Mouse (Mus musculus): ENCODE measurements around the gene Adcy9. TPM values are rescaled to one million over a fixed set of nuclear protein-coding genes. Genes with fewer than 3 reads are reported as not detected.
"Not testable (repeated sequence)": the region's sequence is repeated elsewhere in the genome, so short reads cannot be mapped to it uniquely, and the experiment has no call there.

Gene Adcy9
- polyA plus RNA-seq, 1 experiment from 2014 or later, result 0.57 TPM

DNA sequence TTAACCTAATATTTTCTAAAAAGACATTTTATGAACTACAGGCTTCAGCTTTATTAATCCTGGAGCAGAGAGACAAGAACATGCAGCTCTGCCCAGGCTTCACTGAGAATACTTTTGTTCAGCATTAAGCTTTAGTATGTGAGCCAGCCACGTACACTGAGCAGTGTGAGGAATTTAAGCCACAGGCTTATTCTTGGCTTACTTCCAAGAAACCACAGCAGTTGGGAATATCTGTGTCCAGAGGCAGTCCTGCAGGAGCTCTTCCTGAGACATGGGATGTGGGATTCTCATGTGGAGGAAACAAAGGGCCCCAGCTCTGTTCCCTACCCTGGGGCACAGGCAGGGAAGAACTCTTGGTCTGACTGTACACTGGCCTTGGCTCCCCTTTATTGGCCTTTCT is 149.4 kb downstream of the Adcy9 start:
- Histone ChIP-seq H3K4me1 (peaks cover 10% of the 10 kb centered on the region), H3K9me3 (no peaks in the 10 kb centered on the region), H3K36me3 (replicated peaks) (no peaks in the 10 kb centered on the region), H3K4me3 (no peak overlapping the region), H3K27ac (replicated peaks) (no peak overlapping the region), H3K27me3 (replicated peaks; ENCODE audit: low read depth, poor library complexity, severe bottlenecking) (peaks cover 16% of the 10 kb centered on the region)
- no peak for DNase-seq (ENCODE audit: low spot score)
- 52% methylated on average over 1 of the region's 1 CpGs for WGBS

DNA sequence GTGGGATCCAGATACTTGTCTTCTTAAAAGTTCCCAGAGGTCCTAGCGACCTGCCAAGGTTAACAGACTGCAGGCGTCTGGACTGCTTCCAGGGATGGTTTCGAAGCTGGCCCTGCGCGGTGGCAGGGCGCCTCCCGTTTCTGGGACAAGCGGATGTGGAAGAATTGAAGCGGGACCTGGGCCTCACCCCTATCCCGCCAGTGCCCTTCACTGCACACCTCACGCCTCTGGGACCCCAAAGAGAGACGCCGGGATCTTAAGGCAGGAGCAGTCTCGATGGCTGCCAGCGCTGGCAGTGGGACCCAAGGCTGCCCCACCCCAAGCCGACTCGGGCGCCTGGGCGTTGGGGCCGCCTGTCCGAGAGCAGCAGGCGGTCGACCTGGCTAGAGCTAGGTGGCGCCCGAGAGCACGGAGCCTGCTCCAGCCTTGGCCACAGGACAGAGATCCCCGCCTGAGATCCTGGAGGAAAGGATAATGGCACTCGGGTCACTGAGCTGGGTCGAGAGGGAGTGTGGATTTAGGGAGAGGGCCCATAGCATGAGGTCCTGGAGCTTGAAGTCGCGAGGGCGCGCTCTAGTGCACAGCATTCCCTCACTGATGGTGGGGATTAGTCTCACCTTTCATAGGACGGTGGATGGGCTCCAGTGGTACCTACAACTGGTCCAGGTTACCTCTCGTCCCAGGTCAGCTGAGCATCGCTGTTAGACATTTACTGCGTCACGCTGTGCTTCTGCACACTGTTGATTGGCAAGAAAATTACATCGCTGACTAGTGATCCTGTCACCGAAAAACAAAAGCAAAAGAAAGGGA is 152.2 kb downstream of the Adcy9 start:
- Histone ChIP-seq H3K27me3 (replicated peaks; ENCODE audit: low read depth, poor library complexity, severe bottlenecking) (peaks cover 16% of the 10 kb centered on the region), H3K4me1 (peaks cover 10% of the 10 kb centered on the region), H3K4me3 (peak overlapping the region; percentile 61), H3K27ac (replicated peaks) (peak overlapping the region; percentile 74), H3K36me3 (replicated peaks) (no peaks in the 10 kb centered on the region), H3K9me3 (no peaks in the 10 kb centered on the region)
- DNase-seq (ENCODE audit: low spot score), result peak; percentile 89
- WGBS, result 6% methylated on average over 40 of the region's 40 CpGs

DNA sequence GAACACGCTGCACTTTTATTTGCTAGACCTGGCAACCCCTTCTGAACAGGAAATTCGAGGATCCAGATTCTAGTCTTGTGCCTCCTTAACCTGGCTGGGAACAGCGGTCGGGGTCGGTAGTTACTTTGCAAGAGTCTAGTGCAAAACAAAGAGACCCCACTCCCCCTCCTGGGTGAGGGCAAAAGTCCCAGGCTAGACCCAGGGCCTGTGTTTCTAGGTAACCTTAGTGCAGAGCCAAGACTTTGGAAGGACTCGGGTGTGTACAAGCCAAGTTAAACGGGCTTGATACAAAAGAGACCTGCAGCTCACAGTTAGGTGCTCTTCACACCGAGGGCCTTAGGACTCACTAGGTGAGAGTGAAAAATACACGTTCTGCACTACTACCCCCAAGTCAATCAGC is 152.8 kb downstream of the Adcy9 start:
- Histone ChIP-seq H3K27ac (replicated peaks) (peak overlapping the region; percentile 74; the same call in 1 of the 2 replicates), H3K4me3 (peak overlapping the region; percentile 61), H3K36me3 (replicated peaks) (no peaks in the 10 kb centered on the region), H3K9me3 (no peaks in the 10 kb centered on the region), H3K4me1 (peaks cover 10% of the 10 kb centered on the region), H3K27me3 (replicated peaks; ENCODE audit: low read depth, poor library complexity, severe bottlenecking) (peaks cover 16% of the 10 kb centered on the region)
- DNase-seq (ENCODE audit: low spot score), result no peak
- WGBS, result 60% methylated on average over 9 of the region's 9 CpGs

- no peak for DNase-seq (ENCODE audit: low spot score)
- Histone ChIP-seq H3K4me1 (peaks cover 10% of the 10 kb centered on the region), H3K27me3 (replicated peaks; ENCODE audit: low read depth, poor library complexity, severe bottlenecking) (peaks cover 16% of the 10 kb centered on the region), H3K36me3 (replicated peaks) (no peaks in the 10 kb centered on the region), H3K4me3 (no peak overlapping the region), H3K9me3 (no peaks in the 10 kb centered on the region), H3K27ac (replicated peaks) (no peak overlapping the region)
- 67% methylated on average over 5 of the region's 5 CpGs for WGBS
Observed at GRCm38 (mm10) chr16:4265351-4265750, 154.9 kb downstream of the Adcy9 start.

DNA sequence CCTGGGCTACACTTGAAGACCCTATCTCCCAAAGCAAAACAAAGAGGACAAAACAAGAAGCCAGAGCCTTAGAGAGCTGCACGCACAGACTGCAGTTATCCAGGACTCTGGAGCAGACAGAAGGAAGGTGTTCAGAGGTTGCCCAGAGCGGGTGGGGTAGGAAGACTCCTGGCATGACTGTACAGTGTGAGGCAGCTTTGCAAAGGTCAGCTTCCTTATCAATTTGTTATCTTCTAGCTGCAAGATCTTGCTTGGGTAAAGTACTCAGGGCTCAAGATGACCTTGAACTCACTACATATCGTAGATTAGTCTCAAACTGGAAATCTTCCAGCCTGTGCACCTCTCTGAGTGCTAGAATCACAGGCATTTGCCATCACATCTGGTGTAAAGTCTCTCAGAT is 156.8 kb downstream of the Adcy9 start:
- Histone ChIP-seq H3K27ac (replicated peaks) (no peak overlapping the region), H3K4me1 (peaks cover 10% of the 10 kb centered on the region), H3K4me3 (no peak overlapping the region), H3K9me3 (no peaks in the 10 kb centered on the region), H3K36me3 (replicated peaks) (no peaks in the 10 kb centered on the region), H3K27me3 (replicated peaks; ENCODE audit: low read depth, poor library complexity, severe bottlenecking) (peaks cover 16% of the 10 kb centered on the region)
- WGBS, result 91% methylated on average over 3 of the region's 3 CpGs
- DNase-seq (ENCODE audit: low spot score), result no peak

DNA sequence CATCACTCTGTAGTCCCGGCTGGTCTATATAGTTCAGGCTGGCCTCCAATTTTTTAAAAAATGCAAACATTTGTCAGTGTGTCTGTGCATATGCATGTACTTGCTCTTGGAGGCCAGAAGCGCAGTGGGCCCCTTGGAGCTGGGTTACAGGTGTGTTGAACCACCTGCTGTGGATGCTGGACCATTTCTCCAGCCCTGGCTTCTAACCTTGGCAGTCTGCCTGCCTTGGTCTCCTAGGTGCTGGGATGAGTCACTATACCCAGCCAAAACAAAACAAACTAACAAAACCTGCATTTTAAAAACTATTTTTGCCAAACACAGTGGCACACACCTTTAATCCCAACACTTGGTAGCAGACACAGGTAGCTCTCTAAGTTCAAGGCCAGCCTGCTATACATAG is 162.8 kb downstream of the Adcy9 start:
- WGBS, result 85% methylated on average over 2 of the region's 2 CpGs
- H3K4me1 ChIP-seq, result no peaks in the 10 kb centered on the region
- H3K4me3 ChIP-seq, result no peak overlapping the region
- no peaks in the 10 kb centered on the region for H3K9me3 ChIP-seq
- no peak overlapping the region for H3K27ac ChIP-seq (replicated peaks)
- H3K36me3 ChIP-seq (replicated peaks), result no peaks in the 10 kb centered on the region
- H3K27me3 ChIP-seq (replicated peaks; ENCODE audit: low read depth, poor library complexity, severe bottlenecking), result no peaks in the 10 kb centered on the region
- DNase-seq (ENCODE audit: low spot score), result no peak

DNA sequence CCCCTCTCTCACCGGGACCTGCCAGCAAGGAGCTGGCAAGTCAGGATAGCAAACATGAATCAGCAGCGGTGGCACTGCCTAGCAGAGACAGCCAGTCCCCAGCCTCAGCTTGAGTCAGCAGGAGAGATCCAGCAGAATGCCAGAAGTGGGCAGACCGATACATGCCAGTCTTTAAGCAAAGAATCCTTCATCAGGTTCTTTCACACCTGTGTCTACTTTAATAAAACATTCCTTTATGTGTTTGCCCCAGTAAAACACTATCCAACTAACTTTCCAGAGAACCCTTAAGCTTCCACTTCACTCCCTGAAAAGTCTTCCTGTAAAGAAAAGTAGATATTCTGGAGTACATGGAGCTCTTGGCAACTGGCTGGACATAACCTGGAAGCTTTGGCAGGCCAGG is 171.5 kb downstream of the Adcy9 start:
- 87% methylated on average over 3 of the region's 3 CpGs for WGBS
- DNase-seq (ENCODE audit: low spot score), result no peak
- no peaks in the 10 kb centered on the region for H3K36me3 ChIP-seq (replicated peaks)
- H3K27me3 ChIP-seq (replicated peaks; ENCODE audit: low read depth, poor library complexity, severe bottlenecking), result no peaks in the 10 kb centered on the region
- no peaks in the 10 kb centered on the region for H3K4me1 ChIP-seq
- H3K4me3 ChIP-seq, result no peak overlapping the region
- H3K27ac ChIP-seq (replicated peaks), result no peak overlapping the region
- peaks cover 20% of the 10 kb centered on the region; the same call in 1 of the 2 replicates for H3K9me3 ChIP-seq

- not testable (repeated sequence) for H3K36me3 ChIP-seq (replicated peaks); H3K27me3 ChIP-seq (replicated peaks; ENCODE audit: low read depth, poor library complexity, severe bottlenecking); H3K27ac ChIP-seq (replicated peaks); DNase-seq (ENCODE audit: low spot score); H3K4me3 ChIP-seq; H3K4me1 ChIP-seq
- H3K9me3 ChIP-seq, result peaks cover 14% of the 10 kb centered on the region; the same call in 1 of the 2 replicates
- WGBS, result 88% methylated on average over 1 of the region's 1 CpGs
Observed at GRCm38 (mm10) chr16:4245241-4245640, 175.1 kb downstream of the Adcy9 start.

Other genes starting within 250 kb of the Adcy9 start
- 32.3 and 32.4 TPM in 2 replicates for gene Crebbp, start 206.5 kb downstream of the Adcy9 start, polyA plus RNA-seq (2016; fragmentation: Nextera tagmentation; extraction: Ambion mirVana)
- 25.5 and 26.6 TPM in 2 replicates for gene Srl, start 121.3 kb upstream of the Adcy9 start, polyA plus RNA-seq (2016; fragmentation: Nextera tagmentation; extraction: Ambion mirVana)
- gene Tfap4, start 139.4 kb upstream of the Adcy9 start, polyA plus RNA-seq (2016; fragmentation: Nextera tagmentation; extraction: Ambion mirVana), result 37.7 and 39.5 TPM in 2 replicates
- 22.2 and 22.3 TPM in 2 replicates for gene Glis2, start 174.2 kb upstream of the Adcy9 start, polyA plus RNA-seq (2016; fragmentation: Nextera tagmentation; extraction: Ambion mirVana)
- 92.6 and 97.5 TPM in 2 replicates for gene Pam16, start 204.5 kb upstream of the Adcy9 start, polyA plus RNA-seq (2016; fragmentation: Nextera tagmentation; extraction: Ambion mirVana)
- gene Vasn, start 219.4 kb upstream of the Adcy9 start, polyA plus RNA-seq (2016; fragmentation: Nextera tagmentation; extraction: Ambion mirVana), result 14.4 and 16.2 TPM in 2 replicates
- 66.6 and 66.7 TPM in 2 replicates for gene Dnaja3, start 219.5 kb upstream of the Adcy9 start, polyA plus RNA-seq (2016; fragmentation: Nextera tagmentation; extraction: Ambion mirVana)